Mouse (Mus musculus) heart, embryonic 12.5 days (tissue): ENCODE data around the gene Commd1. TPM values are rescaled to one million over a fixed set of nuclear protein-coding genes. Genes with fewer than 3 reads are reported as not detected.

Experiments
- ATAC-seq: fragments of 200-750 bp; cut with Nextera tagmentation; 2 replicates; pipeline ENCODE4 v1.8.0; 2017; ENCODE audit warnings: moderate TSS enrichment, moderate library complexity; ENCODE audit not compliant: insufficient number of reproducible peaks, low FRiP score
- H3K27ac ChIP-seq: fragments of 300-500 bp; sonication (generic); 2 replicates; pipeline ENCODE4 v1.5.1; 2016; ENCODE audit warnings: mild to moderate bottlenecking, moderate library complexity; ENCODE audit not compliant: poor library complexity, severe bottlenecking
- H3K27me3 ChIP-seq: fragments of 300-500 bp; sonication (generic); replicated peaks from 2 replicates; pipeline ENCODE4 v1.6.1; 2016; ENCODE audit warnings: mild to moderate bottlenecking, moderate library complexity
- H3K36me3 ChIP-seq: fragments of 300-500 bp; sonication (generic); 2 replicates; pipeline ENCODE4 v1.6.1; 2016; ENCODE audit warnings: mild to moderate bottlenecking, moderate library complexity
- H3K4me1 ChIP-seq: fragments of 300-500 bp; sonication (generic); replicated peaks from 2 replicates; pipeline ENCODE4 v1.6.1; 2016; ENCODE audit warnings: mild to moderate bottlenecking
- H3K4me2 ChIP-seq: fragments of 300-500 bp; sonication (generic); 2 replicates; pipeline ENCODE4 v1.6.1; 2016; ENCODE audit warnings: mild to moderate bottlenecking, moderate library complexity
- H3K4me3 ChIP-seq: fragments of 300-500 bp; sonication (generic); 2 replicates; pipeline ENCODE4 v1.5.1; 2016; ENCODE audit warnings: mild to moderate bottlenecking
- H3K9ac ChIP-seq: fragments of 300-500 bp; sonication (generic); 2 replicates; pipeline ENCODE4 v1.6.1; 2016; ENCODE audit warnings: mild to moderate bottlenecking, moderate library complexity
- H3K9me3 ChIP-seq: fragments of 300-500 bp; sonication (generic); replicated peaks from 2 replicates; pipeline ENCODE4 v1.6.1; 2016; ENCODE audit warnings: mild to moderate bottlenecking, moderate library complexity
- WGBS: fragments of 180-500 bp; shearing (Covaris S2); methylation state at CpG from one replicate; pipeline ENCODE4 v1.1.7; 2016; 5-methylcytosine and 5-hydroxymethylcytosine counted together
- polyA plus RNA-seq: library from polyadenylated mRNA; unstranded; fragments of >200 nt; fragmentation: Nextera tagmentation; extraction: Ambion mirVana; gene quantifications from 2 replicates; pipeline ENCODE4 v1.2.1, GENCODE M21; 2016

Commd1 gene
- polyA plus RNA-seq, 1 experiment from 2014 or later, result 295 TPM

DNA sequence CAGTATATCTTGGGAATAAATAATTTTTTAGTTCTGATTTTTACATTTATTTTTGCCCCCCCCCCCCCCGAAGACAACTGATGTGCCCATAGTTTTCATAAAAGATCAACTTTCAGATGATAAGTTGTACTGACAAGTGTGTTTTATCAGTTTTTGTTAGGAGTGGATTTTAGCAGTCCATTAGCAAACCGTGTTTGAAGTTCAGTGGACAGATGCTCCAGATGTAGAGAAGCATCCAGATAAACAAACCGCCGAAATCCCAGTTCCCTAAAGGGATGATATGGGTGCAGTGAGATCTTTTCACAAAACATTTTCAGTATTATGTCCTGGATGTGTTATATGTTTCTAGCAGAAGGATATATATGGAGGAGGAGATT is 26.6 kb upstream of the Commd1 start:
- no peak for ATAC-seq
- Histone ChIP-seq H3K27me3 (no peaks in the 10 kb centered on the region), H3K9me3 (no peaks in the 10 kb centered on the region), H3K4me1 (peaks cover 4% of the 10 kb centered on the region; the same call in 1 of the 2 replicates), H3K9ac (no peak overlapping the region), H3K36me3 (peaks cover 10% of the 10 kb centered on the region), H3K4me2 (peak overlapping the region; percentile 92), H3K27ac (no peak overlapping the region), H3K4me3 (peak overlapping the region; percentile 78)
- 32% methylated on average over 4 of the region's 4 CpGs for WGBS

DNA sequence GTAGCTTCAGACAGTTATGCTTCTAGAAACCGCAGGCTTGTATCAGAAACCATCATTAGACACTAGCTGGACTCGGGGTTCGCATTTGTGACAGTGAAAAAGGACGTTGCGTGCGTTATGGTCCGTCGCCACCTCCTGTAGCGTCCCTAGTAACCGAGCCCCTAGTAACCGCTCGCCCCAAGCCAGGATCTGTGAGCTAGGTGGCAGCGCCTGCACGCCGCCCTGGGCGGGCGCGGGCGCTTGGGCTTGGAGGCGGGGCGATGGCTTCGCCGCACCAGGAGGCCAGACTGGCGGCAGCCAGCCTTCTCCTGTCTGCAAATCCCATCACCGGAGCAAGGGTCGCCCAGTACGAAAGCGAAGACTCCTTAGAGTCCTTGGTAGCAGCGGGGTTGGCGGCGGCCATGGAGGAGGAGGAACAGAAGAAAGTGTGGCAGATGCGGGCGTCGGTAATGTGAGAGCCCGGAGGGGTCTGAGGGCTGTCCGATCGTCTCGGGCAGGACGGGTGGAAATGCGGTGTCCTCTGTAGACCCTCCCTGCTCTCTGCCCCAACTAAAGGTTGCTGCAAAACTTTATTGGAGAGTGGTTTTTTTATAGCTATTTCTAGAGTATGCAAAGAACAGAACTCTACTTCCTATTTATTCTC is 26.1 kb upstream of the Commd1 start:
- WGBS, result under 1% methylated on average over 40 of the region's 40 CpGs
- H3K27ac ChIP-seq, result peak overlapping the region; percentile 89
- peak overlapping the region; percentile 78 for H3K4me3 ChIP-seq
- H3K36me3 ChIP-seq, result peaks cover 15% of the 10 kb centered on the region
- peak overlapping the region; percentile 92 for H3K4me2 ChIP-seq
- peak; percentile 94 for ATAC-seq
- peak overlapping the region; percentile 84 for H3K9ac ChIP-seq
- no peaks in the 10 kb centered on the region for H3K27me3 ChIP-seq
- peaks cover 4% of the 10 kb centered on the region; the same call in 1 of the 2 replicates for H3K4me1 ChIP-seq
- no peaks in the 10 kb centered on the region for H3K9me3 ChIP-seq

DNA sequence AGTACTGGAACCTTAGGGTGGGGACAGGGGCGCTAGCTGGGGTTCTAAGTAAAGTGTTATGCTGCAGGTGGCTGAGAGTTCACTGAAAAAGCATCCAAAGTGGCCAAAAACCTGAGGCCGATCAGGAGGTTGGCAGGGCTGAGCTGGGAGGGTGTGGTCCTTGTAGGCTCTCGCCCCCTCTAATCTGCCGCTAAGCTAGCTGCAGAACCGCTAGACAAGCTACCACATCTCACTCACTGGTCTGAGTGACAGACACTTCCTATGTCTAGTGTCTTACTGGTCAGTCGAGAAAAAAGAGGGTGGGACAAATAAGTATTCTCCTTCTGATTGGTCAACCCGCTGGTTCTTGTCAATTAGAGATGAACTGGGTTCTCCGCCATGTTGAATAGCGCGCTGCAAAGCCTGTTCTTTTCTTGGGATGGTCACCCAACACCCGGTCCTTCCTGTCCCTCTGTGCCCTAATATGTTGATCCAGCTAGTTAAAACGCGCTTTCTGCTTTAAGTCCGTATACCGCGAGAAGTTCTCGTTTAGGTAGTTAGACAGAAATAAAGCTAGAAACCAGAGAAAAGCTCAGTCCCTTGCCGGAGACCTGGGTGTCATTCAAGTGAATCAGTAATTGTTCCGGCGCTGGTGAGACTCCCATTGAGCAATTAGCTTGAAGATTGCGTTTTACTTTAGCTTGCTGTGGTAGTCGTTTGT is 25.4 kb upstream of the Commd1 start, which contains the start of gene Fam161a:
Fam161a (plus strand) TSS at position 51 of the 700 bp plus-strand sequence.
- WGBS, result under 1% methylated on average over 22 of the region's 22 CpGs
- peak within 1 kb of the TSS; percentile 84 for H3K9ac ChIP-seq
- H3K4me3 ChIP-seq, result peak within 1 kb of the TSS; percentile 78
- H3K4me2 ChIP-seq, result peak within 1 kb of the TSS; percentile 92
- no peaks in the 10 kb centered on the region for H3K27me3 ChIP-seq
- H3K27ac ChIP-seq, result peak within 1 kb of the TSS; percentile 89
- peak; percentile 95 for ATAC-seq
- peaks cover 4% of the 10 kb centered on the region; the same call in 1 of the 2 replicates for H3K4me1 ChIP-seq
- H3K36me3 ChIP-seq, result peaks cover 17% of the 10 kb centered on the region
- no peaks in the 10 kb centered on the region for H3K9me3 ChIP-seq

DNA sequence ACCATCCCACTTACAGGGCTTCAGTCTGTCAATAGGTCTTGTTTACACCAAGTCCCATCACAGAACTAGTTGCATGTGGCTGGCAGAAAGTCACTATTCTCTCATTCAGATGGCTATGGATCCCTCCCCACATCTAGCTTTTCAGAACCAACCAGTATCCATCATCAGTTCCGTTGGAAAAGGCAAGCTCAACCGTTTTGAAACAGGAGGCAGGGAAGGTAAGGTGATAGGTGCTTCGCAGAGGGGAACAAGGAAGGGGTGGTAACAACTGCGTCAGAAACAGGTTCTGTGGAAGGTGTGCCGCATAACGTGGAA is 24.9 kb upstream of the Commd1 start:
- Histone ChIP-seq H3K36me3 (peaks cover 22% of the 10 kb centered on the region), H3K4me1 (peaks cover 4% of the 10 kb centered on the region; the same call in 1 of the 2 replicates), H3K4me2 (peak overlapping the region; percentile 92), H3K27me3 (no peaks in the 10 kb centered on the region), H3K27ac (peak overlapping the region; percentile 26), H3K9ac (peak overlapping the region; percentile 67; the same call in 1 of the 2 replicates), H3K4me3 (peak overlapping the region; percentile 78), H3K9me3 (no peaks in the 10 kb centered on the region)
- WGBS, result 5% methylated on average over 6 of the region's 6 CpGs
- ATAC-seq, result no peak

DNA sequence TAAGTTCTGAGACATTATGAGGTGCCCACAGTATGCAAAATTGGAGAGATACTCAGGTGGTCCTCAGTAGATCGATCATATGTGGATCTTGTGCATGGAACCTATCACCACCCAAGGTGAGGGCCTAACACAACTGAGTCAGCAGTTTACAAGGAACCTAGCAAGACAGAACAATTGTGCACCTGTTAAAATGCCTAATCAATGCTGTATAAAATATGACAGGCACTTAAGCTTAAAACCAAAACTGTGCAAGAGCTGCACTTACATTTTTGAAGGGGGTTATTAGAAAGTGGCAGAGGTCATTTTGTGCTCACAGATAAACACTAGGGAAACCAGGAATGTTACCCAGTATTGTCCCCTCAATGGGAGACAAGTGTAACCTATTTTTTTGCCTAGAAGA is 23.1 kb upstream of the Commd1 start:
- Histone ChIP-seq H3K4me1 (peaks cover 4% of the 10 kb centered on the region; the same call in 1 of the 2 replicates), H3K9ac (no peak overlapping the region), H3K27me3 (no peaks in the 10 kb centered on the region), H3K36me3 (peaks cover 38% of the 10 kb centered on the region), H3K9me3 (no peaks in the 10 kb centered on the region), H3K4me2 (no peak overlapping the region), H3K4me3 (no peak overlapping the region), H3K27ac (no peak overlapping the region)
- no peak for ATAC-seq
- 89% methylated on average over 1 of the region's 1 CpGs for WGBS

DNA sequence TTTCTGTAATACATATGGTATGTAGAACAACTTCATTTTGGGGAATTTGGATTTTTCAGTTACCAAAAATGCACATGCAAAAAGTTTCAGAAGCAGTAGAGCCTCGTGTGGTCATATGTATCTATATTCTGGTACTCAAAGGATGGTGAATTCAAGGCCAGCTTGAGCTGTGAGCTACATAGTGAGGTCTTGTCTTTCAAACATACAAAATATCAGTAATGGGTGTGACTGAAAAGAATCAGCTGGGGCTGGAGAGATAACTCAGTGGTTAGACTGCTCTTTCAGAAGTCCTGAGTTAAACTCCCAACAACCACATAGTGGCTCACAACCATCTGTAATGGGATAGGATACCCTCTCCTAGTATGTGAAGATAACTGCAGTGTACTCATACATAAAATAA is 16.1 kb upstream of the Commd1 start:
- no peaks in the 10 kb centered on the region for H3K27me3 ChIP-seq
- whole genome bisulfite sequencing, result 58% methylated on average over 1 of the region's 1 CpGs
- H3K9me3 ChIP-seq, result no peaks in the 10 kb centered on the region
- H3K9ac ChIP-seq, result no peak overlapping the region
- H3K4me2 ChIP-seq, result no peak overlapping the region
- H3K36me3 ChIP-seq, result peaks cover 77% of the 10 kb centered on the region
- H3K4me3 ChIP-seq, result no peak overlapping the region
- H3K4me1 ChIP-seq, result no peaks in the 10 kb centered on the region
- ATAC-seq, result 0 out of 2 replicates have a peak, but pooled peaks have one; percentile 42
- H3K27ac ChIP-seq, result no peak overlapping the region

DNA sequence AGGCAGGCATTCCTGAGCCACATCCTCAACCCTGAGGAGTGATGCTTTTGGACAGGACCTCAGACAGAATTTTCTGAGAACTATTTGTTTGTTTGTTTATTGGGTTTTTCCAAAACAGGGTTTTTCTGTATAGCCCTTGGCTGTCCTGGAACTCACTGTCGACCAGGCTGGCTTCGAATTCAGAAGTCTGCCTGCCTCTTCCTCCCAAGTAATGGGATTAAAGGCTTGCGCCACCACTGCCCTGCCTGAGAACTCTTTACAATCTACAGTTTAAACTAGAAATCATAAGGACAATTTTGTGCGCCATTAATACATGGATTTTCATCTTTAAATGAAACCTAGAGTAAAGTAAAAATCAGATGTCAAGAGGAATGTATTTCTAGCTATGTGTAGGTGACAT is 13.3 kb upstream of the Commd1 start:
- Histone ChIP-seq H3K27me3 (no peaks in the 10 kb centered on the region), H3K9me3 (no peaks in the 10 kb centered on the region), H3K36me3 (peaks cover 56% of the 10 kb centered on the region), H3K9ac (no peak overlapping the region), H3K4me3 (no peak overlapping the region), H3K27ac (no peak overlapping the region), H3K4me2 (no peak overlapping the region), H3K4me1 (peaks cover 10% of the 10 kb centered on the region)
- WGBS, result 92% methylated on average over 4 of the region's 4 CpGs
- no peak for ATAC-seq

DNA sequence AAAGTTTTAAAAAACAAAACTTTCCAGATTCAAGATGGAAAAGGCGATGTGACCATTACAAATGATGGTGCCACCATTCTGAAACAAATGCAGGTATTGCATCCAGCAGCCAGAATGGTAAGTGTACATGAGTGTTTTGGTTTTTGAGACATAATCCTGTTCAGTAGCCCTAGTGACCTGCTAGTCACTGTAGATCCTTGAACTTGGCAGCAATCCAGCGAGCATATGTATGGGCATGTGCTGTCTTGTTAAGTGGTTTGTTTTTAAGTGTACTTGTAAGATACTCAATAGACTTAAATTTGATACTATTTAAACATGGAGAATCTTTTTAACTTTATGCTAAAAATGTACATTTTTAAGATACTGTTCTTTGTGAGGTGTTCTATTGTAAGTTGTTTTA is 12.1 kb upstream of the Commd1 start:
- Histone ChIP-seq H3K36me3 (peaks cover 44% of the 10 kb centered on the region), H3K9ac (no peak overlapping the region), H3K4me2 (no peak overlapping the region), H3K27me3 (no peaks in the 10 kb centered on the region), H3K4me1 (peaks cover 10% of the 10 kb centered on the region), H3K4me3 (no peak overlapping the region), H3K9me3 (no peaks in the 10 kb centered on the region), H3K27ac (no peak overlapping the region)
- ATAC-seq, result no peak
- WGBS, result 90% methylated on average over 2 of the region's 2 CpGs

DNA sequence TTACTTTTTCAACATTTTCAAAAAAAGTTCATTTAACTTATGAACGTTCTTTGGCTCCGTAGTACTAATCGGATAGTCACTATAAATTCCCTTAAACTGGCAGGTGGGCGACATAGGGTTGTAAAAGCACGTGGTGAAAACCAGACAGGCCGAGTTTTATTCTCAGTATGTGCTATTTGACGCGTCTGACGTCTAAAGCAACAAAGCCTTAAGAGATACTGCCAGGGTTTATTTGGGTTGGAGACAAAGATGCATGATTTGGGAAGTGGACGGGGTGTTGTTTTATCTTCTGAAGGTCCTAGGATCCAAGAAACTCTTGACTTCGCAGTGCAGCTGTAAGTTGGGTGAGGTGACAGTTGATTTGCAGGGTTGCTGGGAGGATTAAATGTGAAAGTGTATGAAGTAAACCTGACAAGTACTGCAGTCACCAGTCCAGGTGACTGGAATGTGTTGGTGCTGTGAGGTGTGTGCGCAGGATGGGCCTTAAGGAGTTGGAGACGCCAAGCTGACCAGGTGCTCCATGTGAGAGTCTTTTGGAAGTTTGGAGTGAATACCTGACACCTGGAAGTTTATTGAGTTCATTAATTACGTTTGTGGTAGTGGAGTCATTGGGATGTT is 9.1 kb upstream of the Commd1 start:
- no peak for ATAC-seq
- Histone ChIP-seq H3K4me2 (peak overlapping the region; percentile 88), H3K4me3 (peak overlapping the region; percentile 96), H3K4me1 (peaks cover 10% of the 10 kb centered on the region), H3K27ac (no peak overlapping the region), H3K36me3 (peaks cover 24% of the 10 kb centered on the region), H3K27me3 (no peaks in the 10 kb centered on the region), H3K9me3 (no peaks in the 10 kb centered on the region), H3K9ac (peak overlapping the region; percentile 96)
- 9% methylated on average over 14 of the region's 14 CpGs for WGBS

DNA sequence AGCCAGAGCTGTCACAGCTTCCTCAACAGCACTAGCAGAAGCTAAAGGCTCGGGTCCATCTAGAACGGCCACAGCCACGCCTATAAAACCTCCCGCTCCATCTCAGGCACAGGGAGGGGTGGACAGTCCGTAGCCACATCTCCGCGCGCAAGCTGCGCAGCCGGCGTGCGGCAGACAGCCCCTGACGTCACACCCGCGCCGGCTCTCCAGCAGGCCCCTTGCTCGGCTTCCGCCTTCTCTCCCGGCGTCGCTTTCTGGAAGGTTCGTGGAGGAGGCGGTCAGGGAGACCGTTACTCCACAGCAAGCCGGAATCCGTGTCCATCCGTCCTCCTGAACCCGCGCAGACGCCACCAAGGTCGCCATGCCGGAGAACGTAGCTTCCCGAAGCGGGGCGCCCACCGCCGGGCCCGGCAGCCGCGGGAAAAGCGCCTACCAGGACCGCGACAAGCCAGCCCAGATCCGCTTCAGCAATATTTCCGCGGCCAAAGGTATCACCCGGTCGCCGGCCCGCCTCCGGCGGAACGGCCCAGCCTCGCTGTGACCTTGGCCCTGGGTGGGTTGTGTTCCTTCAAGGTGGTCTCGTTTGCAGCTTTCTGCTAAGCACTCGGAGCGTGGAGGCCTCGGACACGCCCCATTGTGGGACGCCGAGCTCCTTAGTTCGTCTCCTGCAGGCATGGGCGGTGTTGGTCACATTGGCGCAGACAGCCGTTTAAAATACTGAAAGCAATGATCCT is 8.4 kb upstream of the Commd1 start, which contains the start of gene Cct4:
Cct4 (plus strand) TSS at position 127 of the 734 bp plus-strand sequence.
- no peaks in the 10 kb centered on the region for H3K27me3 ChIP-seq
- H3K4me3 ChIP-seq, result peak within 1 kb of the TSS; percentile 96
- WGBS, result under 1% methylated on average over 66 of the region's 66 CpGs
- H3K9me3 ChIP-seq, result no peaks in the 10 kb centered on the region
- peak within 1 kb of the TSS; percentile 95 for H3K27ac ChIP-seq
- peaks cover 19% of the 10 kb centered on the region for H3K36me3 ChIP-seq
- peak within 1 kb of the TSS; percentile 88 for H3K4me2 ChIP-seq
- H3K9ac ChIP-seq, result peak within 1 kb of the TSS; percentile 96
- peaks cover 10% of the 10 kb centered on the region for H3K4me1 ChIP-seq
- peak; percentile 99 for ATAC-seq

DNA sequence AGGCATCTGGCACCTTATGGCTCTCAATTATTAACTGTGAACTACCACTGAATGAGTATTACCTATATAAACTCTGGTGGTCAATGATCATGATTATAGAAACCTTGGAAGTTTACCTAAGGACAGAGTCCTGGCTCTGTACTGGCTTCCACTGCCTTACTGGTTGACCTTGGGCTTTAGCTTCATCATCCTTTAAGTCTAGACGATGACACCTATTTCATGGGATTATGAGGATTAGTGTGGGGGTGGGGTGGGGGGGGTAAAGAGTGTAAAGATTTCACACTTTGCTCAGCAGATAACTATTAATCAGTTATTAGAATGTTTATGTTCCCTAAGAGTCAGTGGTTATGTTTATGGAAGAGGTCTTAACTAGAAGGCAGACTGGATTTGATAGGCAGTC is 7.6 kb upstream of the Commd1 start:
- no peak for ATAC-seq
- Histone ChIP-seq H3K36me3 (peaks cover 11% of the 10 kb centered on the region), H3K27me3 (no peaks in the 10 kb centered on the region), H3K27ac (peak overlapping the region; percentile 95), H3K4me2 (peak overlapping the region; percentile 88), H3K9me3 (no peaks in the 10 kb centered on the region), H3K4me1 (peaks cover 10% of the 10 kb centered on the region), H3K4me3 (peak overlapping the region; percentile 96), H3K9ac (peak overlapping the region; percentile 96)
- WGBS, result 46% methylated on average over 1 of the region's 1 CpGs
